Mouse (Mus musculus) thymus, postnatal 0 days (tissue): ENCODE data around the gene Taar7a. TPM values are rescaled to one million over a fixed set of nuclear protein-coding genes. Genes with fewer than 3 reads are reported as not detected.
A peak's percentile ranks its signal among the peaks of the same experiment; 100 is the strongest.

ENCODE experiments used
- DNase-seq: peaks from one replicate; pipeline ENCODE4 v3.0.0-alpha.2; 2015; ENCODE audit warnings: low spot score
- polyA plus RNA-seq: library from polyadenylated mRNA; unstranded; fragments of >200 nt; fragmentation: Nextera tagmentation; extraction: Ambion mirVana; gene quantifications from 2 replicates; pipeline ENCODE4 v1.2.1, GENCODE M21; 2015

Gene Taar7a
- polyA plus RNA-seq, 1 experiment from 2014 or later = not detected

DNA sequence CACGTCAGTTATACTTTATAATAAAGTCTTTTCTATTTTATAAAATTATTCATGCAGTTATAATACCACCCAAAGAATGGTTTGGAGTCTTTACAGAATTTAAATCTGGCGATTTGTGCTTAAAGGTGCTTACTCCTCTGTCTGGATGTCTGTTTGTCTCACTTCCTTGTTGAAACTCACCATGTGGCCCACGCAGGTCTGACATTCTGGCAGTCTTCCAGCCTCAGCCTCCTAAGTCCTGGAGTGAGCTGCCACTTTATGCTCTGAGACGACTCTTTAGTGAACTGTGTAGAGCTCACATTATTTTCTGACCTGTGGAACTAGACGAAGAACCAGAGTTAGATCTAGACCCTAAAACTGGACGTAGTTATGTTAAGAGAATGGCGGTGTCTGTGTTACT, 45.3 kb downstream of the Taar7a start:
- DNase-seq = no peak

DNA sequence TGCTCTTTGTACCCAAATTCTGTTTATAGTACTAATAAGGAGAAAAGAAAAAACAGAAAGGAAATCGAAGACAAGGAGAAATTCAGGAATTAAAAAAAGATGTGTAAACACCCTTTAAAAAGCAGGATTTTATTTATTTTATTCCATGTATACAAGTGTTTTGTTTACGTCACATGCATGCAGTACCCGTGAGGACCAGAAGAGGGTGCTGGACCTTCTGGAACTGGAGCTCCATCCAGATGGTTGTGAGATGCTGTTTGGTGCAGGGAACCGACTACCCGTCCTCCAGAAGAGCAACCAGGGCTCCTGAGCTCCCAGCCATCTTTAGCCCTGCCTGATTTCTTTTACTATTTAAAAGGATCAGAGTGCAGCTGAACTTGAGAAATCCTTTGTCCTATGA, 50.8 kb downstream of the Taar7a start:
- DNase-seq = peak; percentile 2

Other genes starting within 250 kb of the Taar7a start
- 326 and 332 TPM in 2 replicates for gene Rps12, start 206.2 kb downstream of the Taar7a start, polyA plus RNA-seq
- gene Slc18b1, start 196.5 kb downstream of the Taar7a start, polyA plus RNA-seq = 0.42 and 0.63 TPM in 2 replicates
- 0.53 and 0.88 TPM in 2 replicates for gene Vnn3, start 142.0 kb downstream of the Taar7a start, polyA plus RNA-seq
- 0.07 and 0.15 TPM in 2 replicates for gene Vnn1, start 98.8 kb downstream of the Taar7a start, polyA plus RNA-seq
- not detected in 2 replicates for gene Taar1, start 73.1 kb downstream of the Taar7a start, polyA plus RNA-seq
- gene Taar2, start 54.9 kb downstream of the Taar7a start, polyA plus RNA-seq = not detected in 2 replicates
- gene Taar3, start 43.9 kb downstream of the Taar7a start, polyA plus RNA-seq = not detected in 2 replicates
- not detected in 2 replicates for gene Taar4, start 33.0 kb downstream of the Taar7a start, polyA plus RNA-seq
- not detected in 2 replicates for gene Taar5, start 22.8 kb downstream of the Taar7a start, polyA plus RNA-seq
- not detected in 2 replicates for gene Taar6, start 7.8 kb downstream of the Taar7a start, polyA plus RNA-seq
- not detected in 2 replicates for gene Taar7b, start 6.5 kb upstream of the Taar7a start, polyA plus RNA-seq
- gene Taar7d, start 33.7 kb upstream of the Taar7a start, polyA plus RNA-seq = not detected in 2 replicates
- not detected in 2 replicates for gene Taar7e, start 44.1 kb upstream of the Taar7a start, polyA plus RNA-seq
- not detected in 2 replicates for gene Taar7f, start 56.0 kb upstream of the Taar7a start, polyA plus RNA-seq
- gene Taar8a, start 83.0 kb upstream of the Taar7a start, polyA plus RNA-seq = not detected in 2 replicates
- gene Taar8b, start 98.8 kb upstream of the Taar7a start, polyA plus RNA-seq = not detected in 2 replicates
- gene Taar8c, start 108.4 kb upstream of the Taar7a start, polyA plus RNA-seq = not detected in 2 replicates
- gene Taar9, start 116.1 kb upstream of the Taar7a start, polyA plus RNA-seq = not detected in 2 replicates
- 67.7 and 69.1 TPM in 2 replicates for gene Stx7, start 155.8 kb upstream of the Taar7a start, polyA plus RNA-seq
- gene Moxd1, start 230.0 kb upstream of the Taar7a start, polyA plus RNA-seq = 0.96 and 1.2 TPM in 2 replicates